Mouse (Mus musculus): Measurements from ENCODE around the gene Syne3.

Syne3 gene

DNA sequence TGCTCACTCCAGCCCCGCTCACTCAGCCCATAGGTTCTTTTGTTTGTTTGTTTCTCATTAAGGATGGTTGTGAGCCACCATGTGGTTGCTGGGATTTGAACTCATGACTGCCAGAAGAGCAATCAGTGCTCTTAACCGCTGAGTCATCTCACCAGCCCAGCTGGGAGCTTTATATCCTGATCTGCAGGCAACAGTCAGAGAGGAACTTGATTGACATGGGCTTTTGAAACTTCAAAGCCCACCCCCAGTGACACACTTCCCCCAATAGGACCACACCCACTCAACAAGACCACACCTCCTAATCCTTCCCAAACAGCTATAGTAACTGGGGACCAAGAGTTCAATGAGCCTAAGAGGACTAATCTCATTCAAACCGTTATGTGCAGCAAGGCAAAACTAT, 85.1 kb downstream of the Syne3 start:
- DNase-seq (ENCODE audit: low spot score) = no peak

DNA sequence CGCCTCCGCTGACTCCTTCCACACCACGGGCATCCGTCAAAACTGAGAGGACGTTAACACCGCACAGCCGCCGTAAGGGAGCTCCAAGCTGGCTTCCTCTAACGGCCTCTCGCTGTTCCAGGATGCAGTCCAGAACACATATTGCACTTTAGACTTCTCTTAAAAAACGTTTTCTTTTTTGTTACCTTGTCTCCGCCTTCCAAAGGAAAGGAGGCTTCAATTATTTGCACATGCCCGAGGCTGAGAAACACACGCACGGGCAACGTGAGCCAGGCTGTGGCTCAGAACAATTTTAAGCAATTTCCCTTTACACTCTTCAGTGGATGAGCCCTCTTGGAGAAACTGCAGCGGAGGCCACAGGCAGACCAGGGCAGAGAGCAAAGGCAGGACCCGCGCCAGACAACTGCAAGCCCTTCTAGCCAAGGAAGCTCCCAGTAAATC, 85.6 kb downstream of the Syne3 start:
- no peak for DNase-seq (ENCODE audit: low spot score)

DNA sequence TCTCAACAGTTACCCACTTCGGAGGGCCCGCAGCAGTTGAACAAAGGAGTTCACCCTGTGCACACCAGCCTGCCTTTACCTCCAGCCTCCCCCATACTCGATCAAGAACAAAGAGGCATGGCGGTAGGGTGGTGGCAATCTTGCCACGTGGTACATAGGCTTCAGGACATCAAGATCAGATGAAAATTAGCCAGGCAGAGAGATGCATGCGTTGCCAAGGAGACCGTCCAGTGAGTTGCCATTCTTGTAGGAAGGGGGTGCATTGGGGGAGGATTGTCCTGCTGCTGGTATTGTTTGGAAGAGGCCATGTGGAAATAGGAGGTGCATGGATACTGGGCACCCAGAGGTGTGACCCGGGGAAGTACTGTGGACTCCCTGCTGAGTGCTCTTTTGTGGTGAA, 87.0 kb downstream of the Syne3 start:
- DNase-seq (ENCODE audit: low spot score) = no peak

DNA sequence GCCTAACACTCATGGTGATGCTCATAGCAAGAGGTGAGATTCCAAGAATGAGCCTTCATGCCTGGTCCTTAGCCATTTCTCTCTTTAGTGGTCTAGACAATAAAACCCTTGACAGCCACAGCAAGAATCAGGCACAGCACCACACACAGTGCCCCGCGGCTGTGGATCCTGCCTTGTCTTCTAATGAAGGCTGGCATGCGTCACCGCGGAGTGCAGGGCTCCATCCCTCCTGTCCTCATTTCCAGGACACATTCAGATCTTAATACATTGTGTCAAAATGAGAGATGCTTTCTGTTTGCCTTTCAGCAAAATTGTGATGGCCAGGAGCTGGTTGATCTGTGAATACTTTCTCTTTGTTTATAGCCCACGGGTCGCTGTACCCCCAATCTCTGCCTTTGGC, 88.5 kb downstream of the Syne3 start:
- DNase-seq (ENCODE audit: low spot score) = no peak

DNA sequence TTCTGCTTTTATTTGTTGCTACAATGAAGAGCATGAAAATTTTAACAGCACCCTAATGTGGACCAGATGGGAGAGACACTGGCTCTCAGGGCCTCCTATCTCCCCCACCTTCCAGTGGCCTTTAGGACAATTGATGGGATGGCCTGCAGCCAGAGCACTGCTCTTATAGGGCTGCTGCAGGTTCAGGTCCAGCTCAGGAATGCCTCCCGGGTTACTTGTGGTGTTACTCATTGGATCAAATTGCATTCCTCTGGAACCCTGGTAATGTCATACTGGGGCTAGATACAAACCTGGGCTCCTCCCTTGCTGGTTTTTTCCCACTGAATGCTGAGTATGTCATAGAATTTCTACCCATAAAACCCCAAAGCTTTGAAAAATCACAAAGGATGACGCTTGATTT, 90.4 kb downstream of the Syne3 start:
- no peak for DNase-seq (ENCODE audit: low spot score)

DNA sequence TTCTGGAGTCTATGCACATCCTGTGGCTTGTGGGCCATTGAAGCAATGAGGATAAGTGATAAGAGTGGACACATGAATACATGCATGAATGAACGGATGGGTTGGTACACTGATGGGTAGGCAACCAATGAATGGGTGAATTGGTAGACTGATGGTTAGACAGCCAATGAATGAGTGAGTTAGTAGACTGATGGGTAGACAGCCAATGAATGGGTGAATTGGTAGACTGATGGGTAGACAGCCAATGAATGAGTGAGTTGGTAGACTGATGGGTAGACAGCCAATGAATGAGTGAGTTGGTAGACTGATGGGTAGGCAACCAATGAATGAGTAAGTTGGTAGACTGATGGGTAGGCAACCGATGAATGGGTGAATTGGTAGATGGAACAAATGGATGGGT, 91.7 kb downstream of the Syne3 start:
- DNase-seq (ENCODE audit: low spot score) = no peak

DNA sequence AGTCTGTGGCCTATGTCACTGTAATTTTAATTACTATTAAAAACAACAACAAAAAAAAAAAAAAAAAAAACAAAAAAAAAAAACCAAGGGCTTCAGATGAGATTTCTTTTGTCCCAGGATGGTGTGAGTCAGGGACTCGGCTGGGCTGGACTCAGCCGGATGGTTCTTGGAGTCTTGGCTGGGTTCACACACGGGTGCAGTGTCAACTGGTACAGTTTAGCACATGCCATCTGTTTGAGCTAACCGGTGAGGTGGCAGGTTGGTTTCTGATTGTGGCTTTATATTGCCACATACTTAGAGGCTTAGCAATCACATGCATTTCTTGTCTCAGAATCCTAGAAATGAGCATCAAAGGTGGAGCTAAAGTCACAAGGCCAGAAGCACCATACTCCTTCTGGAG, 92.3 kb downstream of the Syne3 start:
- no peak for DNase-seq (ENCODE audit: low spot score)

DNA sequence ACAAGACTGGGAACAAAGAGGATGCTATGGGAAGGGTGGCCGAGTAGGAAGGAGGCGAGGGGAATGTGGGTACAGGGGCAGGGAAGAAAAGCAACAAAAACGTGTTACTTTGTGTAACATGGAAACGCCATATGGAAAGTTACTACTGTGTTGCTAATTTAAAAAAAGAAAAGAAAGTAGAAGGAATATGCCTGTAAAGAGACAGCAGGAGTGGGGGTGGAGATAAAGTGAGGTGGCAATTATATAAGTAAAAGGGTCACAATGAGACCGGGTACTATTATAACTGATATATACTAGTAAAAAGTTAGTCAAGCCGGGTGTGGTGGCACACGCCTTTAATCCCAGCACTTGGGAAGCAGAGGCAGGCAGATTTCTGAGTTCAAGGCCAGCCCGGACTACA, 92.8 kb downstream of the Syne3 start:
- no peak for DNase-seq (ENCODE audit: low spot score)

DNA sequence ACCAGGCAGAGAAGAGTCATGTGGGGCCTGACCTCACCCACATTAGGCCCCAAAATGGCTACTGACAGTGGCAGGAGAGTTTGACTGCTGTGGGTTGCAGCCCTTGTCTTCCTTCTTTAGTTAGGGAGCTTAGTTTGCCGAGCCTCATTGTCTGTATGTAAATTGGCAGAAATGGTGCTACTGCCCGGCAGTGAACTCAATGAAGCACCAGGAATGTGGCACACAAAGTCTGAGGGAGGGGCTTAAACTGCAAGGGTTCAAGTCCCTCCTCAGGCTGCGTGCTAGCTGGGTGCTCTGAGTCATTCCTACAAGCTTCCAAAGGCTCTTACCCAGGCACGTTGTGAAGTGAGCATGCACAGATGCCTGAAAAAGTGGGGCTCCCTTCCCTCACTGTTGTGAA, 93.9 kb downstream of the Syne3 start:
- no peak for DNase-seq (ENCODE audit: low spot score)

DNA sequence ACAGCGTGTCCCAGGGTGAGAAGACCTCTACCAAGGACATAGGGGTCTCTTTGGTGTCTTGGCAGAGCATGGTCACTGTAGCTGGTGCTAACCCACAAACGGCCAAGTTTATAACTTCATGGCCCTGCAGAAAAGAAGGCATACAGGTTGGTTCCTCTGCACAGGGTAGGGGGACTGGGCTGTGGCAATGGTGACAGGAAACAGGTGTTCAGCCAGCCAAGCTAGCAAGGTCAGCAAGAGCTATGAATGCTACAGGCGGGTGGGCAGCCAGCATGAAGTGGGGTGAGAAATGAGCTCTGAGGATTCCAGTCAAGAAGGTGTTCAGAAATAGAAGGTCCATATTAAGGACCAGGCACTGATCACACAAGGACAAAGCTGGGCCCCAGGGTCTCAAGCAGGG, 96.6 kb downstream of the Syne3 start:
- DNase-seq (ENCODE audit: low spot score) = no peak

DNA sequence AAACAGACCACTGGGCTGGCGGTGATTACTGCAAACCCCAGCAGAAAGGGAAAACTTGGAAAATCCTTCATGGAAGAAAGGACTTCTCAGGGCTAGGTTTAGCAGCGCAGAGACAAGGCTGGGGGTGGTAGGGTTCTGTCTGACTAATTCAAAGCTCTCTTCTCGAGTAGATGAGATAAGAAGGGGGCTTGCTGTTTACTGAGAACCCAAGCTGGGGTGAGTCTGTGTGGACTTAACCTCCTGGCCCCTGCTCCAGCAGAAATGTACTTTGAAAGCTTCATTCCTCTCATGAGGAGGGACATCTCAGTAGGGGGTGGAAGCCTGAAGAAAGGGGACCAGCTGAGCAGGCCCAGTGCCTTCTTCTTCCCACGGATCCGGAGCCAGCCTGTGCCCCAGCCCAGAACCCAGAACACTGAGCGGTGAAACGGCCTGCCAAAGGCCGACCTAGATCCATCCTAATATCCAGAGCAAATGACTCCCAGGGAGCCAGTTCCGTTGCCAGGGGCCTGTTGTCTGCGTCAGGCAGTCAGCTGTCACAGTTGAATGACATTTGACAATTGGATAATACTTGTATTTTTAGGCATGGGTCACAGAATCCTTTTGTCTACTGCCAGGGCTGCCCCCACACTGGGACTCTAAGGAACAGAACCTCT, 97.2 kb downstream of the Syne3 start:
- DNase-seq (ENCODE audit: low spot score) = no peak

DNA sequence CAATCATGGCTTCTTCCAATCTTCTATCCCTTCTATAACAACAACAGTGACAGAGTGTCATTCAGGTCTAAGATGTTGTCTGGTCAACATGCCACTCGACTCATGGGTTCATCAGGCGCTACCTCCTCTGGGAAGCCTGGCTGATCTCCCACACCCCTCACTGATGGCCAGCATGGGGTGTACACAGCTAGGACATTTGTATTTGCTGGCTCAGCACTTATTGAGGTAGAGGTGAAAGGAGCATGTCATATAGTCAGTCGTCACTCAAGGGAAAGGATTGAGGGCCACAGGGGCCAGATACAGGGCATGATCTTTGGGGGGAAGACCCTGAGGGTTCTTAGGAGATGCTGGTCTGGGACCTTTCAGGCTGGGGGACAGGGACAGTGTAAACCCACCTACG, 99.9 kb downstream of the Syne3 start:
- DNase-seq (ENCODE audit: low spot score) = no peak

DNA sequence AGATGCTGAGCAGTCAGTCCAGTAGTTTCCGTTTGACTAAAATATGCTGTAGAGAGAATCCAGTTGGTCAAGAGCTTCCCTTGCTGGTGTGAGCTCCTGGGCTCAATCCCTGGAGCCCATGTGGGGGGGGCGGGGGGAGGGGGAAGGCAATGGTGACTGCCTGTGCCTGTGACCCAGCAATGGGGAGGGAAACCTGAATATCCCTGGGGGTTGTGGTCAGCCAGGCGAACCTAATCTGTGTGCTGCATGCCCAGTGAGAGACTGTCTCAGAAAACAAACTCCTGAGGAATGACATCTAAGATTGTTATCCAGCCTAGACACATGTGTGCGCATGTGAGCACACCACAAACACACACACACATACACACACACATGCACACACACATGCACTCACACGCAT, 100.6 kb downstream of the Syne3 start:
- no peak for DNase-seq (ENCODE audit: low spot score)

DNA sequence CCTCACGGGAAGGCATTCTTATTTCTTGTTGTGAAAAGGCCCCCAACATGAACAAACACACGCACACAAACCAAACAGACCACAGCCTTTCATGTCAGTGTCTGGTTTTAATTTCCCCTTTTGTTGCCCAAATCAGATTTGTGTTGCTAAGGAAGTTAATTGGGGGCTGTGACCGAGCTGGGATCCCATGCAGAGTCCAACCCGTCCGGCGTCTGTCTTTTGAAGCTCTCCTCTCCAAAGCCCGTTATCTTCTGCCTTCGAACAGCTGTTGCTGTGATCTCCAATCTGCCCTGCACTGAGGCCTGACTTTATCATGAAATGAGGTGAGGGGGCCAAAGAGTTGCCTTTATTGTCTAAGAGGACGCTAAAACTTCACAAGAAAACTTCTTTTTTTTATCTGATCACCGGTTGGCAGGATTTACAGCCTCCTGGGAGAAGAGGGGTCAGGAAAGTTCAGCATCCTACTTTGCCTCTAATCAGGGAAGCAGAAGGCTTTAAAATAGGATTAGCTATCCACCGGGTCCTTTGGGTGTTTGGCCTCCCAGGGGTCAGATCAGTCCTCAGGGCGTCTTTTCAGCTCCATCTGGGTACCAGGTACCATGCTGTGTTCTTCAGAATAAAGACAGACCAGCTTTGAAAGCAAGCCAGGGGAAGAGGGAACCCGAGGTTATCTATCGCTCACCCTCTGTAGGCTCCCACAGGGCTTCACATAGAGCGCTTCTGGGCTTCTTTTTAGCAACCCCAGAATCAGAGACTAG, 101.4 kb downstream of the Syne3 start:
- no peak for DNase-seq (ENCODE audit: low spot score)

DNA sequence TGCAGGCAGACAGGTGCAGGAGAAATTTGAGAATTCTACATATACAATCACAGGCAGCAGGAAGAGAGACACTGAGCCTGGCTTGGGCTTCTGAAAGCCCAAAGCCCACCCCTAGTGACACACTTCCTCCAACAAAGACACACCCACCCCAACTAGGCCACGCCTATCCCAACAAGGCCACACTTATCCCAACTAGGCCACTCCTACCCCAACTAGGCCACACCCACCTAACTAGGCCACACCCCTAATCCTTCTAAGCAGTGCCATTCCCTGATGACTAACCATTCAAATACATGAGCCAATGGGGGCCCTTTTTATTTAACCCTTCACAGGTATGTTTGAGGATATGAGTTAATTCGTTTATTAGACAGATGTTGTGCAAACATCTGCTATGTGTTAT, 102.5 kb downstream of the Syne3 start:
- DNase-seq (ENCODE audit: low spot score) = peak; percentile 12

DNA sequence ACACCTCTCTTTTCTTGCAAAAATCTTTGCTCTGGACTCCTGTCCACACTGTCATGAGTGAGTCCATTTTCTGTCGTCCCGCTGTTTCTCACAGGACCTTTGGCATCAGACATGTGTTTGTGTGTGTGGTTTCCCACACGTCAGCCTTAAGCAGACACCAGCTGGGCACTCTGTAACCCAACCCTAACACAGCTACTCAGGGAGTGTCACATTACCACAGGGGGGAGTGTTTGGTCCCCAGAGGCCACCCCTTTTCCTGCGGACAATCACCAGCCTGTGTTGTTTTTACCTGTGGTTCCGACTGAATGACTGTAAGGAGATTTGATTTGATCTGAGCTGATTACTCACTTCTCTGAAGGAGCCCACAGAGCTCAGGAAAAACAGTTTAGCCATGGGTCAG, 105.5 kb downstream of the Syne3 start:
- DNase-seq (ENCODE audit: low spot score) = no peak

DNA sequence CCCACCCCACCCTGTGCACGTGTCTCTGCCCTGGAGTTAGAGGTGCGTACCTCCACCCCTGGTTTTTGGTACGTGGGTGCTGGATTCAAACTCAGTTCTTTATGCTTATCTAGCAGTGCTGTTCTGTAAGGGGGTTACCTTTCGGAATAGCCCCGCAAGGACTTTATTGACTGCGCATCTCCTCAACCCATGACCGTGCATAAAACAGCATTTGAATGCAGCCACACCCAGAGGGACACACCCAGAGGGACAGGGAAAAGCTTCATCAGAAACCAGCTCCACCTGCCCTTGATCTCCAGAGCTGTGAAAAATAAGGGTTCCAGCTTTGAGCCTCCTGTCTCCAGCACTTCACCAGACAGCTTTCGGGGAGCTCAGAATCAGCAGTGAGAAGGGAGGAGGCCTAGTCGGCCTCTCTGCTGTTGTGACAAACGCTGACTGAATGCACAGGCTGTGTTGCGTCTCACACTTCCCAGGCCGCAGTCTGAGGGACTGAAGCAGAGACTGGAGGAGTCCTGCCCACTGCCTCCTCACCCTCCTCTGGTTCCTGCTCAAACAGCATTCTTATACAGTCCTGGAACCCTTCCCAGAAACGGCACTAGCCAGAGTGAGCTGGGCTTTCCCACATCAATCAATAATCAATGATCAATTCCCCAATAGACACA, 107.1 kb downstream of the Syne3 start:
- no peak for DNase-seq (ENCODE audit: low spot score)

DNA sequence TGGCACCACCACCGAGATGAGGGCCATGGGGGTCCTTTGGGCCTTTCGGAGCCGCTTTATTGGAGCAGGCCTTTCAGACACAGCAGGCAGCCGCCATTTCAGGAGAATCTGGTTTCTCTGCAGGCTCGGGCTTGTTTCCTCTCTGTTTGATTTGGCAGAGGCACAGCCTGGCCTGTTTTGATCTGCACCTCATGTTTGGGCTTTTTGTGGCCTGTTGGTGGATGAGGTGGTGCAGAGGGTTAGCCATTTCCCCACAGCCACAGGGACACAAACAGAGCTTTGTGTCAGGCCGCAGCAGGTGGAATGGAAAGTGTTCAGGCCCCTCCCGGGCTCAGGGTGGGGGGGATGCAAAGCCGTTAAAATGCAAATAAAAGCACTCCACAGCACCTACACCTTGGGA, 108.3 kb downstream of the Syne3 start:
- no peak for DNase-seq (ENCODE audit: low spot score)

DNA sequence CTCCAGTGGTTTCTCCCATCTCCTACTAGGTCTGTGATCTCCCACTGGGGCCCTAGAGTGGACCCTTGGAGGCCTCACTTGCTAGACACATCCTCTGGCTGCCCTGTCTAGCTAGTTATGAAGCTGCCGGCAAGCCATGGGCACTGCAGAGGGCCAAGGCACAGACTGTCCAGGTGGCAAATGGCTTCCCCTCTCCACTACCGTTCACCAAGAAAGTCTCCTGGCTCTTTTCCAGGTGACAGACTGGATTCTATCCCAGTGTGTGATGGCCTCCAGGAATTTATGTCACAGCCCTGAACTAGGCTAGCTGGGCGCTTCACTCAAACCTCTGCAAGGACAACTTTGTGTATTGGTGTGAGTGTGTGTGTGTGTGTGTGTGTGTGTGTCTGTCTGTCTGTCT, 109.8 kb downstream of the Syne3 start:
- no peak for DNase-seq (ENCODE audit: low spot score)

DNA sequence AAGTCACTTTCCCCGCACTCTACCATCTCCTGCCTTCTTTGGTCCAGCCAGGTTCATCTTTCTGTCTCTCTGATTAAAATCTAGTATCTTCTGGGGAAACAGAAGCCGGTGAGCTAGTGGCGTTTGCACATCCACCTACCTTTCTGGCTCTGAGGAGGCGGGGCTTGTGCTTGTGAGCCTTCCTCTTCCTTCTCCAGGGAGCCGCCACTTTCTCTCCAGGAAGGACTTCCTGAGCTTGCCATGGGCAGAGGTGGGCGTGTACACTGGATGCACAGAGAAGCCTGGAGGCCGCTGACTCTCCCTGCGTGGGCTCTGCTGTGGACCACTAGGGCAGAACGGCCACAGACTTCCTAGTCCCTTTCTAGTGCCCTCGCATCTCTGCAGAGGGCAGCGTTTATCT, 110.4 kb downstream of the Syne3 start:
- no peak for DNase-seq (ENCODE audit: low spot score)

DNA sequence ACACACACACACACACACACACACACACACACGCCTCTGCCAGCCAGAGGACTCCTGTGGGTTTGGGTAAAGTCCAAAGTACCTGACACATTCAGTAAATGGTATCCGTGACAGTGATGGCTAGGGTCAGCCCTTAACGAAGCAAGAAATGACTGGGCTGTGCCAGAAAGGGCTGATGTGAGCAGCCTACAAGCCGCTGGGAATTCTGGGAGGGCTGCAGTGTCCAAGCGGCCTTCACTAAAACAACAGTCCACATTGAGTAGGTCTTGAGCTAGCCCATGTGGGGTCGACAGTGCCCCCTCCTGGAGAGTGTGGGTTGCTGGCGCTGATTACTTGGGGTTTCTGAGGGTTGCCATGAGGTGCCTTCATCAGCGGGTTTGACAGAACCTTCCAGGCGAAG, 110.9 kb downstream of the Syne3 start:
- DNase-seq (ENCODE audit: low spot score) = no peak

DNA sequence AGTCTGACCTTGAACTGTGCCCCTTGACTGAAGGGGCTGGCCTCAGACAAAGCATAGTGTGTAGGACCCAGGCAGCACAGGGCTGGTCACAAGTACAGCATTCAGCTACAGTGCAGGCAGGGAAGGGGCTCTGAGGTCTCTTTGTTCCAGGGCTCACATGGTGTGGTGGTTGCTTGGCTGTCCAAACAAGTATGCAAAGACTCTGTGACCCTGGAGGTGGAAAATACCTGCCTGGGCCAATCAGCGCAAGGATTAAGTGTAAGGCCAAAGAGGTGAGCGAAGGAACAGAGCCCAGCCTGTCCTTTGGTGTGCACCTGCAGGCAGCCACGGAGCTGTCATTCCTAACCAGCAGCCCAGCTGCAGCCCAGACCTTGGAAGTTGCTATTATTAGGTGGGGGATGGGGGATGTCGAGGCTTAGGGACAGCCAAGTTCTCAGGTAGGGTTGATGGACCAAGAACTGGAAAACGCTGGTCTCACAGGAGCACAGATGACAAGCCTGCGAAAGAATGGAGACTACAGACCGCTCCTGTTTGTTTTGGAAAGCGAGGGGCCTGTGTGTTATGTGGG, 112.5 kb downstream of the Syne3 start:
- DNase-seq (ENCODE audit: low spot score) = no peak

DNA sequence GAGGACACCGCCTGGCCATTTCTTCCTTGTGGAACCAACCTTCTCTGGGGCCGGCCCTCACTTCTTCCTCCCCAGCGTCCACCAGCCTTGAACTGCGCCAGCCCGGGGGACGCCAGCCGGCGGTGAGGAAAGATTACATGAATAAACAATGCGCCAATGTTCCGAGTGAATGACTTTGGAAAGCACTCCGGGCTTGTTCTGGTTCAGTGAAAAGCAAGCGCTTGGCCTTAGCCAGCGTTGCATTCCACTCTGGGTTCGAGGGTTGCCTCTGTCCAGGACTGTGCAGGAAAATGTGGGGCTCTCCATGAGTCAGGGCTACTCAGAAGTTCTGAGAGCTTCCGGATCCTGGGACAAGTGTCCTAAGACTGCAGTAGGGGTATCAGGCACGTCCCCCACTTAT, 113.0 kb downstream of the Syne3 start:
- DNase-seq (ENCODE audit: low spot score) = no peak
